Mouse (Mus musculus): Measurements from ENCODE around the gene Ndst4. TPM values are rescaled to one million over a fixed set of nuclear protein-coding genes. Genes with fewer than 3 reads are reported as not detected.

Gene Ndst4
- 8.1 and 8.4 TPM in 2 replicates for polyA plus RNA-seq (2015; fragmentation: Nextera tagmentation; extraction: Ambion mirVana)

DNA sequence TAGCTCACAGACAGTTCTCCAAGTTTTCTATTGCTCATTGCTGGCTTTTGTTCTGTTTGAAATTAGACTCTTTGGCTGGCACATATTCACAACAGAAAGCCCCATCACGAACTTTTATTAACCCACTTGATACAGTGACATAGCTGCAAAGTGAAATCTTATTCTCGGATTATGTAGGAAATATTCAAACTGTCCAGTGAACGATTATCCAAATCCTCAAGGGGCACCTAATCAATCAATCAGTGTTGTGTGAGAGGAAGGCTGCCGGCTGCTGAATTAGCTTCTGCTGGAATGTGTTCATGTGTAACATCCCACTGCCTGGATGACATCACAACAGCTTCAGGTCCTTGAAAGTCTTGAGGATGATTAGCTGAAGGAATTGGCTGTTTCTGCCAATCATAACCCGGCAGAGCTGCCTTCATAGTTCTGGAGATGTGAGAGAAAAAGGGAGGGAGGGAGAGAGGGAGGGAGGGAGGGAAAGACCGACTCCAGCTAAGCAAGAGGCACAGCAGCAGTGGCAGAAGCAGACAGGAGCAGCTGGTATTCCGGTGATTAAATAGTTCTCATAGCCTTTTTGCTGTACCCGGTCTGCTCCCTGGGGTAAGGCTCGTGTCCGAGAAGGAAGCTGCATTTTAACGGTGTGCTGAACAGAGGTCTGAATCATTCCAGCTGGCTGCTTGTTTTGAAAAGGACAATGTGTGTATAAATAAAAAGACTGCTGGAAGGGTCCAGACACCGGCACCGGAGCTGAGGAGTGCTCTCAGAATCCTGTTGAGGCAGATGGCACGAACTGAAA lies at the start of gene Ndst4:
Gene Ndst4, plus strand, starts transcription at position 476 of the 796 bp plus-strand sequence.
- peak within 1 kb of the TSS; percentile 78 for H3K27ac ChIP-seq (ENCODE audit: low read length)
- 8% methylated on average over 14 of the region's 14 CpGs for WGBS
- H3K4me2 ChIP-seq (ENCODE audit: low read length): peak within 1 kb of the TSS; percentile 66
- H3K4me1 ChIP-seq (ENCODE audit: control insufficient read depth, insufficient read depth, low read length): peaks cover 4% of the 10 kb centered on the region
- peak within 1 kb of the TSS; percentile 52 for H3K4me3 ChIP-seq (ENCODE audit: low read depth, low read length)
- no peaks in the 10 kb centered on the region for H3K27me3 ChIP-seq (ENCODE audit: control insufficient read depth, insufficient read depth, low read depth, low read length)
- peak; percentile 97 for ATAC-seq
- H3K9ac ChIP-seq (ENCODE audit: low read depth, low read length): peak within 1 kb of the TSS; percentile 70
- no peaks in the 10 kb centered on the region for H3K36me3 ChIP-seq (ENCODE audit: control insufficient read depth, insufficient read depth, low read length)
- no peaks in the 10 kb centered on the region for H3K9me3 ChIP-seq (replicated peaks; ENCODE audit: control insufficient read depth, low read length, poor library complexity, severe bottlenecking)

GRCm38 (mm10) chr3:125397443-125397842 lies 6.4 kb upstream of the Ndst4 start:
- no peak overlapping the region for H3K27ac ChIP-seq (ENCODE audit: low read length)
- no peak overlapping the region for H3K9ac ChIP-seq (ENCODE audit: low read depth, low read length)
- ATAC-seq: no peak
- WGBS: 73% methylated on average over 3 of the region's 3 CpGs
- no peaks in the 10 kb centered on the region for H3K36me3 ChIP-seq (ENCODE audit: control insufficient read depth, insufficient read depth, low read length)
- no peak overlapping the region for H3K4me3 ChIP-seq (ENCODE audit: low read depth, low read length)
- no peaks in the 10 kb centered on the region for H3K9me3 ChIP-seq (replicated peaks; ENCODE audit: control insufficient read depth, low read length, poor library complexity, severe bottlenecking)
- no peaks in the 10 kb centered on the region for H3K4me1 ChIP-seq (ENCODE audit: control insufficient read depth, insufficient read depth, low read length)
- no peaks in the 10 kb centered on the region for H3K27me3 ChIP-seq (ENCODE audit: control insufficient read depth, insufficient read depth, low read depth, low read length)
- H3K4me2 ChIP-seq (ENCODE audit: low read length): no peak overlapping the region

GRCm38 (mm10) chr3:125406456-125406855 lies 2.6 kb downstream of the Ndst4 start:
- no peaks in the 10 kb centered on the region for H3K9me3 ChIP-seq (replicated peaks; ENCODE audit: control insufficient read depth, low read length, poor library complexity, severe bottlenecking)
- no peak overlapping the region for H3K27ac ChIP-seq (ENCODE audit: low read length)
- no peaks in the 10 kb centered on the region for H3K27me3 ChIP-seq (ENCODE audit: control insufficient read depth, insufficient read depth, low read depth, low read length)
- peaks cover 4% of the 10 kb centered on the region for H3K4me1 ChIP-seq (ENCODE audit: control insufficient read depth, insufficient read depth, low read length)
- WGBS: 54% methylated on average over 2 of the region's 2 CpGs
- H3K4me3 ChIP-seq (ENCODE audit: low read depth, low read length): peak overlapping the region; percentile 24
- peak overlapping the region; percentile 38 for H3K4me2 ChIP-seq (ENCODE audit: low read length)
- H3K9ac ChIP-seq (ENCODE audit: low read depth, low read length): no peak overlapping the region
- H3K36me3 ChIP-seq (ENCODE audit: control insufficient read depth, insufficient read depth, low read length): no peaks in the 10 kb centered on the region
- no peak for ATAC-seq

DNA sequence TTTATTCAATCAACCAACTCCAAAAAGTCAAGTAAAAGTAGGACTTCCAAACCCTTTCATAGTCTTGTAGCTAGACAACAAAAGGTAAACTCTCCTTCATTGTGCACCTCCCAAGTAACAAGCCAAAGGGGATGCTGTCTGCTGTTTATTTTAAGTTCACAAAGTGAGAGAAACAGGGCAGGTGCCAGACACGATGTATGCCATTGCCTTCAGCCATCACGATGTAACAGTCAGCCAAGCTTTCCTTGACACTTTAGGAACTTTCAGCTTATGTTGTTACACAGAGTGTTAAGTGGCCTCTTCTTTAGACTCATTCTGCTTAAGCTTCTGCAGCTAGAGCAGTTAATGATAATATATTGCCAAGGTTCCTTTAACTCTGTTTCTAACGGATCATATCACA lies 3.1 kb downstream of the Ndst4 start:
- ATAC-seq: no peak

GRCm38 (mm10) chr3:125466894-125467652 lies 63.2 kb downstream of the Ndst4 start:
- Histone ChIP-seq H3K27ac (ENCODE audit: low read length) (no peak overlapping the region), H3K9me3 (replicated peaks; ENCODE audit: control insufficient read depth, low read length, poor library complexity, severe bottlenecking) (no peaks in the 10 kb centered on the region), H3K36me3 (ENCODE audit: control insufficient read depth, insufficient read depth, low read length) (no peaks in the 10 kb centered on the region), H3K4me2 (ENCODE audit: low read length) (no peak overlapping the region), H3K4me3 (ENCODE audit: low read depth, low read length) (no peak overlapping the region), H3K9ac (ENCODE audit: low read depth, low read length) (no peak overlapping the region), H3K27me3 (ENCODE audit: control insufficient read depth, insufficient read depth, low read depth, low read length) (no peaks in the 10 kb centered on the region), H3K4me1 (ENCODE audit: control insufficient read depth, insufficient read depth, low read length) (no peaks in the 10 kb centered on the region)
- ATAC-seq: peak; percentile 76
- WGBS: 34% methylated on average over 6 of the region's 6 CpGs

More for the DNA sequence above, 3.1 kb downstream of the Ndst4 start:
- no peak overlapping the region for H3K9ac ChIP-seq (ENCODE audit: low read depth, low read length)
- no peaks in the 10 kb centered on the region for H3K36me3 ChIP-seq (ENCODE audit: control insufficient read depth, insufficient read depth, low read length)
- H3K4me1 ChIP-seq (ENCODE audit: control insufficient read depth, insufficient read depth, low read length): peaks cover 4% of the 10 kb centered on the region
- no peaks in the 10 kb centered on the region for H3K9me3 ChIP-seq (replicated peaks; ENCODE audit: control insufficient read depth, low read length, poor library complexity, severe bottlenecking)
- peak overlapping the region; percentile 38 for H3K4me2 ChIP-seq (ENCODE audit: low read length)
- H3K27ac ChIP-seq (ENCODE audit: low read length): no peak overlapping the region
- H3K27me3 ChIP-seq (ENCODE audit: control insufficient read depth, insufficient read depth, low read depth, low read length): no peaks in the 10 kb centered on the region
- WGBS: 79% methylated on average over 3 of the region's 3 CpGs
- H3K4me3 ChIP-seq (ENCODE audit: low read depth, low read length): peak overlapping the region; percentile 24; the same call in 1 of the 2 replicates

GRCm38 (mm10) chr3:125510102-125510501 lies 106.2 kb downstream of the Ndst4 start:
- H3K9me3 ChIP-seq (replicated peaks; ENCODE audit: control insufficient read depth, low read length, poor library complexity, severe bottlenecking): no peaks in the 10 kb centered on the region
- no peak for ATAC-seq
- 87% methylated on average over 5 of the region's 5 CpGs for WGBS
- no peaks in the 10 kb centered on the region for H3K36me3 ChIP-seq (ENCODE audit: control insufficient read depth, insufficient read depth, low read length)
- no peak overlapping the region for H3K27ac ChIP-seq (ENCODE audit: low read length)
- H3K9ac ChIP-seq (ENCODE audit: low read depth, low read length): no peak overlapping the region
- no peak overlapping the region for H3K4me2 ChIP-seq (ENCODE audit: low read length)
- no peaks in the 10 kb centered on the region for H3K4me1 ChIP-seq (ENCODE audit: control insufficient read depth, insufficient read depth, low read length)
- H3K4me3 ChIP-seq (ENCODE audit: low read depth, low read length): no peak overlapping the region
- no peaks in the 10 kb centered on the region for H3K27me3 ChIP-seq (ENCODE audit: control insufficient read depth, insufficient read depth, low read depth, low read length)

- no peak overlapping the region for H3K9ac ChIP-seq (ENCODE audit: low read depth, low read length)
- no peak for ATAC-seq
- H3K4me3 ChIP-seq (ENCODE audit: low read depth, low read length): no peak overlapping the region
- H3K36me3 ChIP-seq (ENCODE audit: control insufficient read depth, insufficient read depth, low read length): no peaks in the 10 kb centered on the region
- 70% methylated on average over 8 of the region's 8 CpGs for WGBS
- H3K4me1 ChIP-seq (ENCODE audit: control insufficient read depth, insufficient read depth, low read length): no peaks in the 10 kb centered on the region
- H3K4me2 ChIP-seq (ENCODE audit: low read length): no peak overlapping the region
- H3K27ac ChIP-seq (ENCODE audit: low read length): no peak overlapping the region
- H3K9me3 ChIP-seq (replicated peaks; ENCODE audit: control insufficient read depth, low read length, poor library complexity, severe bottlenecking): no peaks in the 10 kb centered on the region
- no peaks in the 10 kb centered on the region for H3K27me3 ChIP-seq (ENCODE audit: control insufficient read depth, insufficient read depth, low read depth, low read length)
Measured at GRCm38 (mm10) chr3:125533371-125533770, 129.5 kb downstream of the Ndst4 start.

DNA sequence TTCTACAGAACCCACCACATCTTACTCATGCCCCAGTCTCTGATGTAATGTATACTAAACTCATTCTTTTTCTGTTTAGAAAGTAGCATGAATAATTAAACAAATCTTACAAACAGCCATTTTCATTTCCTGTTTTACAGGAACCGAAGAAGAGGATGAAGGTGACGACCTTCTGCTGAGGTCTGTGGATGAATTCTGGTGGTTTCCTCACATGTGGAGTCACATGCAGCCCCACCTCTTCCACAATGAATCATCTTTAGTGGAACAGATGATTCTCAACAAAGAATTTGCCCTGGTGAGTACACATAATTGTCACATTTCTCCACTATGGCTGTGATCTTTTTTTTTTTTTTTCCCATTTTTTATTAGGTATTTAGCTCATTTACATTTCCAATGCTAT lies 166.7 kb downstream of the Ndst4 start:
- H3K4me1 ChIP-seq (ENCODE audit: control insufficient read depth, insufficient read depth, low read length): no peaks in the 10 kb centered on the region
- H3K27ac ChIP-seq (ENCODE audit: low read length): no peak overlapping the region
- H3K9ac ChIP-seq (ENCODE audit: low read depth, low read length): no peak overlapping the region
- H3K9me3 ChIP-seq (replicated peaks; ENCODE audit: control insufficient read depth, low read length, poor library complexity, severe bottlenecking): no peaks in the 10 kb centered on the region
- H3K27me3 ChIP-seq (ENCODE audit: control insufficient read depth, insufficient read depth, low read depth, low read length): no peaks in the 10 kb centered on the region
- H3K36me3 ChIP-seq (ENCODE audit: control insufficient read depth, insufficient read depth, low read length): no peaks in the 10 kb centered on the region
- no peak overlapping the region for H3K4me2 ChIP-seq (ENCODE audit: low read length)
- WGBS: 91% methylated on average over 2 of the region's 2 CpGs
- no peak overlapping the region for H3K4me3 ChIP-seq (ENCODE audit: low read depth, low read length)
- ATAC-seq: no peak

DNA sequence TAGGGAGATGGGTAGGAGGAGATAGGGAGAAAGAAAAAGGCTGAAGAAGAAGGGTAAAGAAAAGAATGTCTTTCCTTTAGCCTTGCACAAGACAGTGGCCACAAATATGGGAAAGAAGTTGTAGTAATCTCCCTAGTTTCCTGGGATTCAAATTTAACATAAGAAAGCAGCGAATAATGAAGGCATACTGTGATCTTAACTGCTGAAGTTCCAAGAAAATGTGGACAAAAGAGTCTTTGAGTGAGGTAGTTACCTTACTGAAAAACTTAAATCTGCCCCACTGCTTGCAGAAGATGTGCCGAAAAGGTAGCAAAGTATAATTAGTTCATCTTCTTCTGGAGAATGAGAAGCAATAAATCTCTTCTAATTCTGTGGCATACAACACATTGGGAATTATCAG lies 228.4 kb downstream of the Ndst4 start:
- 75% methylated on average over 2 of the region's 2 CpGs for WGBS
- Histone ChIP-seq H3K4me3 (ENCODE audit: low read depth, low read length) (no peak overlapping the region), H3K4me2 (ENCODE audit: low read length) (no peak overlapping the region), H3K9me3 (replicated peaks; ENCODE audit: control insufficient read depth, low read length, poor library complexity, severe bottlenecking) (no peaks in the 10 kb centered on the region), H3K4me1 (ENCODE audit: control insufficient read depth, insufficient read depth, low read length) (no peaks in the 10 kb centered on the region), H3K27ac (ENCODE audit: low read length) (no peak overlapping the region), H3K27me3 (ENCODE audit: control insufficient read depth, insufficient read depth, low read depth, low read length) (no peaks in the 10 kb centered on the region), H3K9ac (ENCODE audit: low read depth, low read length) (no peak overlapping the region), H3K36me3 (ENCODE audit: control insufficient read depth, insufficient read depth, low read length) (no peaks in the 10 kb centered on the region)
- no peak for ATAC-seq

Measured in midbrain, embryonic 16.5 days (tissue).